Mouse (Mus musculus) heart, postnatal 14 days (tissue): ENCODE measurements around the gene Cc2d1a. TPM values are rescaled to one million over a fixed set of nuclear protein-coding genes. Genes with fewer than 3 reads are reported as not detected.

Source experiments
- DNase-seq, 2 experiments: peaks; one replicate each; pipeline ENCODE4 v3.0.0; 2021 to 2022
- intact Hi-C: fragments of 180-260 bp; cut with DNase I; formaldehyde crosslinking; loops from one replicate; pipeline ENCODE4 v1.15.1; 2025
- total RNA-seq, 2 experiments: library from RNA; stranded (reverse); gene quantifications; 2 replicates each; pipeline ENCODE4 v1.2.3; 2021

Cc2d1a gene
- total RNA-seq, 2 experiments from 2014 or later = 12.8 to 13.5 TPM

DNA sequence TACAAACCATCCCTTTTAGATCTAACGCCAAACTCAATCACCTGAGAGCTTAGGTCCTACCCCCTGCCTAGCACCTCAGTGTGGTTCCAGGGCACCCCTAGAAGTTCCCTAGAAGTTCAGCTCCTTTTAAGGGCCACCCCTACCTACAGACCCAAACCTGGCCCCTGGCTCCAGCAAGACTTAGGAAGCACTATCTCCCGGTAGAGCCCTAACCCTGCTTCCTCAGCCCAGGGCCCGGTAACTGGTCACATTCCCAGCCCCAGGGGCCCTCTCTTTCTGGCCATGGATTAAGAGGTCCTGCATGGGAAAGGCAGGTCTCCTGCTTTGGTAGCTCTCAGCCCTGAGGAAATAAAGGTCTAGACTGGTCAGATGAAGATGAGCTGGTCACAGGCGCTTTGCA, 32.2 kb upstream of the Cc2d1a start:
- no peak for DNase-seq
- intact Hi-C loops = no loop called here

DNA sequence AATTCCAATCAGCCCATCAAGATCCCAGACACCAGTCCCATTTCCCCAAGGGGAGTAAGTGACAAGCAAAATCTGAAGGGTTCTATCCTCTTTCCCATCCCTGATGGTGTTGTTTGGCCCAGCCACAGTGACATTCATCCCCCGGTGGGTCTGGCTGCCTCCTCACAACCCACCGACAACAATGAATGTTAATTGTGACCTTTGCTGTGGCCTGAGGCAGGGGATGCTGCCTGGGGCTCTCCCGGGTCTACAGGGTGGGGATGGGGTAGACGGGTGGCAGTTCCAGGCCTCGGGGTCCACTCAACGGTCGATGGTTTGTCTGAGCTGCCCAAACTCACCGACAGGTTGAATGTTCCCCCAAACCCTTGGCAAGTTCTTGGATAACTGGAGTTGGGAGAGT, 30.9 kb upstream of the Cc2d1a start:
- intact Hi-C loops = no loop called here
- DNase-seq = no peak

DNA sequence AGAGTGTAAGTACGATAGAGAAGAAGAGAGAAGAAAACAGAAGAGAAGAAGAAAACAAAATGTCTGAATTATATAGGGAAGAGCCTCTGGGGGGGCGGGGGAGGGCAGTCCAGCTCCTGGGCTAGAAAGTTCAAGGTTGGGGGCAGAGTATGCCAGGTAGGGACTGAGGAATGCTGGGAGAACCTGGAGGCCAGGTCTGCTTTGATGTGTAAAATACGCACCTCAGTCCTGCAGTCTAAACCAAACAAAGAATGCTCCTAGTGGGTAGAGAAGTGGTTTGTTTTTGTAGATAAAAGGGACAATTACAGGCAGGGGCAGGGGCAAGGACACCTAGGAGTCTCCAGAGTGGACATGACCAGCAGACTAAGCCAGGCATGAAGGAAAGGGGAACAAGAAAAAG, 29.7 kb upstream of the Cc2d1a start:
- no peak for DNase-seq
- intact Hi-C loops = no loop called here

DNA sequence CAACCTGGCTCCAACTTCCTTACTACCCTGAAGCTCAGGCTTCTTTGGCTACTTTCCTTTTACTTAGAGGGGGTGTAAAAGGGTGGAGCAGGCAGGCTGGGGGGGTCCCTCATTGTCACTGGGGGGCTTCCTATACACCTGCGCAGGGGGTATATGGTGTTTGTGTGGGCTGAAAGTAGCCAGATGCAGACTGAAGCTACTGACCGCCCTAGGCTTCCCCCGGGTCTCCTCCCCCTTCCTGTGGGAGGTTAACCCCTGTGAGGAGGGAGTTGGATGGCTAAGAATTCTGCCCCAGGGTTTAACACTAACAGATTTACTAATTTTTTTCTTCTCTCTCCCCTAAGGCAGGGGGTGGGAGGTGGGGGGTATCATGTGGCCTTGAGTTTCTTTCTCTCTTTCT, 28.8 kb upstream of the Cc2d1a start:
- intact Hi-C loops = no loop called here

DNA sequence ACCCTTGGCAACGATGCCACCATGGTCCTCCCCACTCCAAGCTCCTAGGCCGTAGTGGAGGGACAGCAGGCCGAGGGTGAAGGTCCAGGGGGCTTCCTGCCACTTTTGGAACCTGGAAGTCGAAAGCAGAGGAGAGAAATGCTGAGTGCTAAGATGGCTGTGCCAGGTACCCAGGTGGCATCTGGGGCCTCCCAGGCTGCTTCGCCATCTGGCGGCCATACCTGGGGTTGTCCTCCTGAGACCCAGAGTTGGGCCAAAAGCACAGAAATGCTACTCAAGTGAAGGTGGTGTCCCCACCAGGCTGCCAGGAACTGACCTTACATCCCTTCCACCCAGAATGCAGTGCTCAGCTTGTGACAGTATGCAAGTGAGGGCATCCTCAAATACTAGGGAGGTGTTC, 26.1 kb upstream of the Cc2d1a start:
- intact Hi-C loops = no loop called here
- DNase-seq = peak in 1 of 2 experiments; percentile 20

More for the DNA sequence above, 28.8 kb upstream of the Cc2d1a start:
- no peak for DNase-seq

DNA sequence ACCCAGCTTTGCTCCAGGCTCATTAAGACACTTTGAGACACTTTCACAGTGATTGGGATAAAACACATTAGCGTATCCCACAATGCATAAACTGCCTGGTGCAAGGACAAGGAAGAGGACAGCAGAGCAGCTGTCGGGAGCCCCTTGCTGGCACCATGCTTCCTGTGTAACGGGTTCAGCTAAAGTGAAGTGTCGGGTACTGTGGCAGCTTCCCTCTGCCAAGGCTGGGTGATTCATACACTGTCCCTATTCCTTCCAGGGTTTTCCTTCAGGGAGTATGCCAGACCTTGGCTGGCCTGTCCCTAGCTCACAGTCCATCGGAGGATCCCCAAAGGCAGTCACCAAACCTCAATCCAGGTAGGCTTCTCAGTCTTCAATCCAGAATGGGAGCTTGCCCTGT, 22.4 kb upstream of the Cc2d1a start:
- intact Hi-C loops = no loop called here
- no peak for DNase-seq

DNA sequence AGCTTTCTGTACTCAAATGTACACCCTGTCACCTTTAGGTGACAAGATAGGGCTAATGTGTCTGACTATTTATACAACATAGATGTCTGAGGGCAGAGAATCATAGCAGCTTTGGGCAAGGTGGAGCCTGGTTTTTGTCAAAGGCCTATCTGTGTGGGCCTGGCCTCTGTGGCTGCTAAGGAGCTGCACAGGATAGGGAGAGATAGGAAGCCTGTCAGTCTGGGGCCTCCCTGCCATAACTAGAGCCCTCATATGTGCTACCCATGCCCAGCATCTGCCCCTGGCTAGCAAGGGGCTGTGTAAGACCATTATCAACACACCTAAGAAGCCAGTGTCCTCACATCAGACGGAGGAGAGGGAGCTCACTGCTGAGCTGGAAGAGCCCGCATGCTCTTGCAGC, 20.0 kb upstream of the Cc2d1a start:
- intact Hi-C loops = no loop called here
- DNase-seq = no peak

DNA sequence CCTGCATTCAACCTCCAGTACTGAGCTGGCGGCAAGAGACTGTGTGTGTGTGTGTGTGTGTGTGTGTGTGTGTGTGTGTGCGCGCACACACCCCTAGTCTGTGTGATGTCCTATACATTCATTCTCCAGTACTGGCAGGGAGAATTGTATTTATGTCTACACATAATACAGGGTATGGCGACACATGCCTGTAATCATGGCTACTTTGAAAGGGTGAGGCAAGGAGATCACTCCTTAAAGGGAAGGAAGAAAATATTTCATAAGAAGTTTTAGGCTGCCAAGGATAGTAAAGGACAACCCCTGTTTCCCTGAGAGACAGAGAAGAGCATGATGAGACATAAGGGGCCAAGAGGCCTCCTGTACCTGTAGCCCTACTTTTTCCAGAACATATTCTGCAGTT, 9.9 kb upstream of the Cc2d1a start:
- intact Hi-C loops = no loop called here
- no peak for DNase-seq

DNA sequence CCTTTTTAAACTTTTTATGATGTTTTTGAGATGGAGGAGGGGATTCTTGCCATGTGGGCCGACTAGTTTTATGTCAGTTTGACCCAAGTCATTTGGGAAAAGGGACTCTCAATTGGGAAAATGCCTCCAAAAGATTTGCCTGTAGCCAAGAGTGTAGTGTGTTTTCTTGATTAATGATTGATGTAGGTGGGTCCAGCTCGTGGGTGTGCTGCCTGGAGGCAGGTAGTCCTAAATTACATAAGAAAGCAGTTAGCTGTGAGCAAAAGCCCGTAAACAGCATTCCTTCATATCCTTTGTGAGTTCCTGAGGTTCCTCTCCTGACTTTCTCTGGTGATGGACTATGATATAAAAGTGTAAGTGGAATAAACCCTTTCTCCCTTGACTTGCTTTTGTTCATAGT, 1.4 kb upstream of the Cc2d1a start:
- intact Hi-C loops = no loop called here
- no peak for DNase-seq

DNA sequence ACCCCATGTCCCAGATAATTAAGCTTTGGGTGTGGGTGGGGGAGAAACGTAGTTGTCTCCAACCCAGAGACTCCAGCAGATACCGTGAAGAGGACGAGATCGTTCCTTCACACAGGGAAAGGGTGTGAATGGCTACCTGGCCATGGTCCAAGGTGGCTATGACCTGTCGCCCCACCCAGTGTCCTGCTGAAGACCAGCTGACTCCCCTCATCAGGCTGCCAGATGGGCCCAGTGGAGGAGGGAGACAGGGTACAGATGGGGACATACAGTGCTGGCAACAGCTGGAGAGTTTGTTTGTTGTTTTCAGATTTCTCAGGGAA, 755 bp upstream of the Cc2d1a start:
- intact Hi-C loops = no loop called here
- peak in 1 of 2 experiments; percentile 16 for DNase-seq

DNA sequence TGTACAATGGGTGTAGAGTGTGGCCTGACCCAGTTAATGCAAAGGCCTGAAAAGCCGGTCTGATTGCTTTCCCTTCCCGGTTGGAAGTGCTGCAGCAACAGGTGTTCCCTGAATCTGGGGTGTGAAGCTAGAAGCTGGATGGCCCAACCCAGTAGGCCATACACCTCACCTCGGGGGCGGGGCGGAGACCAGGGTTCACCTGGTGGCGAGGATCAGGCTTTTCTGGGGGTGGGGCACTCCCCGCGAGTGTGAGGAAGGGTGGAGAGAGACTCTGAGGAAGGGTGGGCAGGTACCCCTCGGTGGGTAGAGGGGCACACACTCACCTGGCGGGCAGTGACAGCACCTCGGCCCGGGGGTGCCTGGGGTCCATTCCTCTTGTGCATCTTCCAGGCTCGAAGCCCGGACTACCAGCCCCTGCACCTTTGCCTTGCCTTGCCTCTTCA, 391 bp downstream of the Cc2d1a start:
- intact Hi-C loops = no loop called here

DNA sequence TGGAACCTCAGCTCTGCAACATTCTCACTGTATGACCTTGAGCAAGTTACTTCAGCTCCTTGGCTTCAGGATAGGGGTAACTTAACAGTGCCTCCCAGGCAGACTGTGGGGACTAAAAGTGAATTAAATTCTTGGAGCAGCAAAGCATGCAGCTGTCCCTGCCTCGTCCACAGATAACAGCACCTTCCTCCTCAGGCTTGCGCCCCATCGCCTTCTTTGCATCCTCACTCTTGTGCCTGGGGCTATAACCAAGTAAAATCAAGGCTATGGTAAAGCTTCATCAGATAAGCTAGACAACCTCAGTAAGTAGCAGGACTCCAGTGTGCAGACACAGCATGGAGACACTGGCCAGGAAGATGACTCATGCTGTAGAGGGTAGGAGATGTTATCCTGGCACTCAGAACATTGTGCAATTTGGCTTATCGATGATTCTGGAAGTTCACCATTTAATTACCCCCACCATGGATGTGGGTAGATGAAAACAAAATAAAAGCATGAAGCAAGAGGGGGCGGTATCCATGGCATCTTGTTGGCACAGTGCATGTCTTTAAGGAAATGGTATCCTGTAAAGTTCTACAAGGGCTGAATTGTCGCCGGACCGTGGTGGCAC, 3.0 kb downstream of the Cc2d1a start:
- no peak for DNase-seq
- intact Hi-C loops = no loop called here

More for the DNA sequence above, 391 bp downstream of the Cc2d1a start:
- no peak for DNase-seq

DNA sequence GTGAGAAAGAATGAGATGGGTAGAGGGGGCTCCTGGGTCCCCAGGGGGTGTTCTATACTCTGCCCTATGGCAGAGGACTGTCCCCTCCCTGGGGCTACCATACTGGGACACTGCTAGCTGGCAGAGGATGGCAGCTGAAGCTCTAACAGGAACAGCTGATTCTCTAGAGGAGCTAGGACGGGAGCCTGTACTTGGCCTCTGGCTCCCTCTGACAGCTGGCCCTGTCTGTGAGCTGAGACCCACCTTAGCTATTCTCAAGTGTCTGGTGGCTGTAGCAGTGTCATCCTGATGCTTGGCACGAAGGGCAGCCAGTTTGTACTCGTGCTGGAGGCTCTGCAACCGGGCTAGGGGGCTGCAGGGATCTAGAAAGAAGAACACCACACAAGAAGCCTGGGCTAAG, 6.9 kb downstream of the Cc2d1a start:
- intact Hi-C loops = no loop called here
- no peak for DNase-seq

DNA sequence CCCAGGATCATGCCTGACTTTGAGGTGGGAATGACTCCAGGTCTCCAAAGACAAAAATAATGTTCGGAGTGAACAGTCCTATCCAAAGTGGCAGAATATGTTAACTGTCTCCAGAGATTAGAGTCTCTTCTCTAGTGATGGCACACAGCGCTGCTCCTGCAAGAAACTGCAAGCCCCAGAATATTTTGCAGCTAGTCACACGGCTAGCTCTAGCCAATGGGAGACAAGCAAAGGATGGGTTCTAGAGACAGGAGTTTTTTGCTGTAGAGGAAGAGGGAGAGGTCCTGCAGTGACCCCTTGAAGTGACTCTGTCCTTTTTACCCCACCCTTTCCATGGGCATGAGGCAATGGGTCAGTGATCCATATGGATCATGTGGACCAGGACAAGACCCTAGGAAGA, 9.9 kb downstream of the Cc2d1a start:
- intact Hi-C loops = no loop called here
- no peak for DNase-seq

DNA sequence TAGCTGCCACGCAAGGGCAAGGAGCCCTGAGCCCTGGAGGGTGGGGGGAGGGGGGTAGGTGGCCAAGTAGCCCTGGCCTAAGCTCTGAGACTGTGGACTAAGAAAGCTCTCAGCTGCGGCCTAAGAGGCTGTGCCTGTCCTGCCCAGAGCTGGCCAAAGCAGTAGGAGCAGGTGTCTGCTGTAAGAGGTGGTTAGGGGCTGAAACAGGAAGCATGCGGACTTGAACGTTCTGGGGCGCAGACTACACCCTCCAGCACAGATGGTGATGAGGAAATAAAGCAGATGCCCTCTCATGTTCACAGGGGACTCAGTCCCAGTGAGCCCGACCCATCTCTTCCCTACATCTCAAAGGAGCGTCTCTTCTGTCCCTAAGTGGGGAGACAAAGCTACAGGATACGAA, 15.5 kb downstream of the Cc2d1a start:
- DNase-seq = no peak
- intact Hi-C loops = no loop called here

DNA sequence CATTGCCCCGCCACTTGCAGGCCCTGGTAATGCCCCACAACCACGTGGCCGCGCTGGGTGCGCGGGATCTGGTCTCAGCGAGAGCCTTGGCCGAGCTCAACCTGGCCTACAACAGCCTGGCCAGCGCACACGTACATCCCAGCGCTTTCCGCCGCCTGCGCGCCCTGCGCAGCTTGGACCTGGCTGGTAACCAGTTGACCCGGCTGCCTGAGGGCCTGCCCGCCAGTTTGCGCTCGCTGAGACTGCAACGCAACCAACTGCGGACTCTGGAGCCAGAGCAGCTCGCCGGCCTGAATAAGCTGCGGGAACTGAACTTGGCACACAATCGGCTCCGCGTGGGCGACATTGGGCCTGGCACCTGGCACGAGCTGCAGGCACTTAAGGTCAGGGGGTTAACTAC, 16.9 kb downstream of the Cc2d1a start:
- DNase-seq = peak; percentile 25 to 26
- intact Hi-C loops = no loop called here

DNA sequence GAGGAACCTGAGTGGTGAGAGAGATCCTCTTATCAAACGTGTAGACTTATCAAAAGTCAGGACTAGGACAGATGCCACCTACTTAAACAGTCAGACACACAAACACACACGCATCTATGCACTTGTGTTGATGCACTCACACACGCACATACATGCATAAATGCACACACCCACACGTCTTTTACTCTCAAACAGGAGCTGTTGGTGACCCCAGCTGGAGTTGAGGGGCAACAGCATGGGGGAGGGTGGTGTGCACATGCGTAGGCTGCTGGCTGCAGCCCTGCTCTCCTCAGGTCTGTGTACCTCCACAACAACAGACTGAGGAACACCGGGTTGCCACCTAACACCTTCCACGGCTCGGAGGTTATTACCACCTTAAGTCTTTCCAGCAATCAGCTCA, 19.5 kb downstream of the Cc2d1a start:
- no peak for DNase-seq
- intact Hi-C loops = no loop called here

DNA sequence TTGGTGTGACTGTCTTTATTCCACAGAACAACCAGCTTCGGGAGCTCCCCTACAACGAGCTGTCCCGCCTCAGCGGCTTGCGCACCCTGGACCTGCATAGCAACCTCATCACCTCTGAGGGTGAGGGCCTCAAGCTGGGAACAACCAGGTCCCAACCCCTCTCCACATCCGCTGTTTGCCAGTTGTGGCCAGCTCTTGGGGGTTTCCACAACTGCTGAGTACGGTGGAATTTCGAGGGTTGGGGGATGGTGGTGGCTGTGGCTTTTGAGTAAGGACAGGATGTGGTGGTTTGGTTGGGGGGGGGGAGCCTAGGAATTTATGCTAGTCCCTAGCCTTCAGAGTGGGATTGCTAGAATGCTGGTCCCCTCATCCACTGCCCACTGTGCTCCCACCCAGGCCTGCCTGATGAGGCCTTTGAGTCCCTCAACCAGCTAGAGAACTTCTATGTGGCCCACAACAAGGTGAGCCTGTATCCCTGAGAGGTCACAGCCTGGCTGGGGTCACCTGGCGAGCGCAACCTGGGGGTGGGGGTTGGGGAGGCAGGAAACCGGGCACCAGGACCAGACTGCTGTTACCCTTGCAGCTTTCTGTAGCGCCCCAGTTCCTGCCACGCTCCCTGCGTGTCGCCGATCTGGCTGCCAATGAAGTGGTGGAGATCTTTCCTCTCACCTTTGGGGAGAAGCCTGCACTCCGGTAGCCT, 20.4 kb downstream of the Cc2d1a start:
- no peak for DNase-seq
- intact Hi-C loops = no loop called here

DNA sequence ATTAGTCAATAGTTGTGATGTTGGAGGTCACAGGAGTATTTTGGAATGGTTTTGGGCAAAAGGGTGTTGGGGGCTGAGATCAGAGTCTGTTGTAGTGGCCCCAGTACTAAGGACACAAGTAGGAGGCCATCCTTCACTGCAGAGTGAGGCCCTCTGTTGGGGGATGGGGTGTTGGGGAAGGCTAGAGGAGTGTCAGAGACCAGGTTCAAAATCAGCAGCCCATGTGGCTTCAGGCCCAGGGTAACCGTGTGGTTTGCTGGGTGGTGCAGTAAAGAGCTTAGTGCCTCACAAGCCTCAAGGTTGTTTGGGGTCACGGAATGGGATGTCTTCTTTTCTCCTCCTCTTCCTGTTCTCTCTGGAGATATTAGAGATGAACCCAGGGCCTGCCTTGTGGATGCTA, 21.0 kb downstream of the Cc2d1a start:
- DNase-seq = no peak
- intact Hi-C loops = no loop called here

DNA sequence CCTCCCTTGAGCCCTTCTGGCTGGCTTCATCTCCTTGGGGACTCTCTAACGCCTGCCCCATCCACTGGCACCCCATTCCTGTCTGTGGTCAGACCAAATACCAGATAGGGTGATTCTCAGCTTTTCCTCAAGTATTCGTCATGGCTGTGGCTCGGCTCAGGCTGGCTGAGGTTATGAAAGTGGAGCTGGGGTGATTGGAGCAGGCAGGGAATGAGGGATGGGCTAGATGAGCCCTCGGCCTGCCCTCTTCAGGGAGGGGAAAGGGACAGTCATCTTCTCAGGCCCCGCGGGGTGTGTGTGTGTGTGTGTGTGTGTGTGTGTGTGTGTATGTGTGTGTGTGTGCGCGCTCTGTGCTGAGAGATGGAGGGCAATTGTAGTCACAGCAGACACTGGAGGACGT, 22.1 kb downstream of the Cc2d1a start, which contains the start of gene Podnl1:
TSS of gene Podnl1 (plus strand) at position 334 of the 400 bp plus-strand sequence.
- peak in 1 of 2 experiments; percentile 30 for DNase-seq
- intact Hi-C loops = no loop called here

DNA sequence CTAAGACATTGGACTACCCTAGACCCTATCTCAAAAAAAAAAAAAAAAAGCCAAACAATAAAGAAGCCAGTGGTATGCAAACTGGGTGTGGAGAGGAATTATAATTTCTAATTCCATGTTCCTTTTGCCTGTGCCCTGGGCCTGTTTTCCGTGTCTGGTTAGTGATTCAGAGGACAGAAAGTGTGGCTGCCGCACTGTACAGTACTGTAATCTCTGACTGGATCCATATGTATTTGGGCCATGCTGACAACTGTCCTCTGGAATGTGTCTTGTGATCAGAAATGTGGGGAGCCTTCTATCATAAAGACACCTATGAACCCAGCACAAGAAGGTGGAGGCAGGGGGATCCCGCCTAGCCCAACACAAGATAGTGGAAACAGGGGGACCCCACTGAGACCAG, 25.6 kb downstream of the Cc2d1a start:
- no peak for DNase-seq
- intact Hi-C loops = no loop called here

DNA sequence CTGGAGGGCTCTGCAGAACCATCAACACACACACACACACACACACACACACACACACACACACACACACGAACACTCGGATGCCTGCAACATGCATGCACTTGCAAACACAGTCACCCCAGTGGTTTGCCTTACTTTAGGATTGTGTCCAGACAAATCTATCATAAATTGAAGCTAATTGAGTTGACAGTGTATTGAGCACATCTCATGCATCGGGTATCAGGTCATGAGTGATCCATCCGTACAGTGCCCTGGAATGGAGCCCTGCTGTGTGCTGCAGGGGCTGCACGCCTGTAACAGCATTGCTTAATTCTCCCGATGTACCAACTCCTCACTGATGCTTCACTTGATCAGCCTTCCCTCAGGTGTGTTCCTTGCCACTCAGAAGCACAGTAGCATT, 32.1 kb downstream of the Cc2d1a start:
- no peak for DNase-seq
- intact Hi-C loops = no loop called here
